Mouse (Mus musculus): ENCODE data around the gene Cc2d2b. TPM values are rescaled to one million over a fixed set of nuclear protein-coding genes. Genes with fewer than 3 reads are reported as not detected.

Cc2d2b gene
- polyA plus RNA-seq, 1 experiment = not detected

GRCm38 (mm10) chr19:40760071-40760470, 11.5 kb downstream of the Cc2d2b start:
- Histone ChIP-seq H3K79me3 (ENCODE audit: low read depth) (no peaks in the 10 kb centered on the region), H3ac (ENCODE audit: control insufficient read depth, insufficient read length, low read depth) (no peak overlapping the region), H3K36me3 (ENCODE audit: control insufficient read depth, insufficient read depth) (no peaks in the 10 kb centered on the region), H3K79me2 (ENCODE audit: control insufficient read depth, insufficient read depth) (no peaks in the 10 kb centered on the region), H3K4me3 (ENCODE audit: insufficient read depth, poor library complexity, severe bottlenecking) (no peak overlapping the region), H3K27me3 (ENCODE audit: control insufficient read depth, insufficient read depth, insufficient read length) (peaks cover 19% of the 10 kb centered on the region)
- no peak for TF ChIP-seq USF1 (IDR thresholded peaks at IDR 0.05; ENCODE audit: low read depth)
- no peak for TF ChIP-seq MYOD1 (IDR thresholded peaks at IDR 0.05; ENCODE audit: control insufficient read depth, insufficient read length, low read depth)
- TF ChIP-seq CTCF (IDR thresholded peaks at IDR 0.05; ENCODE audit: control insufficient read depth, insufficient read depth, insufficient read length) = no peak
- no peak for TF ChIP-seq CEBPB (IDR thresholded peaks at IDR 0.05; ENCODE audit: low read depth)
- TF ChIP-seq MYOG (IDR thresholded peaks at IDR 0.05; ENCODE audit: control insufficient read depth, extremely low read depth, insufficient read length) = no peak
- TF ChIP-seq FOSL1 (IDR thresholded peaks at IDR 0.05; ENCODE audit: insufficient read depth, low read length, poor library complexity, severe bottlenecking) = no peak
- TF ChIP-seq MAX (IDR thresholded peaks at IDR 0.05) = no peak

- TF ChIP-seq MYOG (IDR thresholded peaks at IDR 0.05; ENCODE audit: control insufficient read depth, extremely low read depth, insufficient read length) = no peak
- TF ChIP-seq MAX (IDR thresholded peaks at IDR 0.05) = no peak
- TF ChIP-seq MYOD1 (IDR thresholded peaks at IDR 0.05; ENCODE audit: control insufficient read depth, insufficient read length, low read depth) = no peak
- no peak for TF ChIP-seq FOSL1 (IDR thresholded peaks at IDR 0.05; ENCODE audit: insufficient read depth, low read length, poor library complexity, severe bottlenecking)
- no peak for TF ChIP-seq CEBPB (IDR thresholded peaks at IDR 0.05; ENCODE audit: low read depth)
- TF ChIP-seq USF1 (IDR thresholded peaks at IDR 0.05; ENCODE audit: low read depth) = no peak
- TF ChIP-seq CTCF (IDR thresholded peaks at IDR 0.05; ENCODE audit: control insufficient read depth, insufficient read depth, insufficient read length) = no peak
- no peaks in the 10 kb centered on the region for H3K79me3 ChIP-seq (ENCODE audit: low read depth)
- H3K36me3 ChIP-seq (ENCODE audit: control insufficient read depth, insufficient read depth) = no peaks in the 10 kb centered on the region
- H3K79me2 ChIP-seq (ENCODE audit: control insufficient read depth, insufficient read depth) = no peaks in the 10 kb centered on the region
- peaks cover 13% of the 10 kb centered on the region for H3K27me3 ChIP-seq (ENCODE audit: control insufficient read depth, insufficient read depth, insufficient read length)
- no peak overlapping the region for H3K4me3 ChIP-seq (ENCODE audit: insufficient read depth, poor library complexity, severe bottlenecking)
- no peak overlapping the region for H3ac ChIP-seq (ENCODE audit: control insufficient read depth, insufficient read length, low read depth)
These were observed 13.6 kb downstream of the Cc2d2b start for GRCm38 (mm10) chr19:40762023-40762759.

- H3K79me3 ChIP-seq (ENCODE audit: low read depth) = no peaks in the 10 kb centered on the region
- H3K36me3 ChIP-seq (ENCODE audit: control insufficient read depth, insufficient read depth) = no peaks in the 10 kb centered on the region
- H3ac ChIP-seq (ENCODE audit: control insufficient read depth, insufficient read length, low read depth) = no peak overlapping the region
- peaks cover 14% of the 10 kb centered on the region for H3K27me3 ChIP-seq (ENCODE audit: control insufficient read depth, insufficient read depth, insufficient read length)
- TF ChIP-seq MYOD1 (IDR thresholded peaks at IDR 0.05; ENCODE audit: control insufficient read depth, insufficient read length, low read depth) (no peak), MYOG (IDR thresholded peaks at IDR 0.05; ENCODE audit: control insufficient read depth, extremely low read depth, insufficient read length) (no peak), MAX (IDR thresholded peaks at IDR 0.05) (no peak), FOSL1 (IDR thresholded peaks at IDR 0.05; ENCODE audit: insufficient read depth, low read length, poor library complexity, severe bottlenecking) (no peak), CEBPB (IDR thresholded peaks at IDR 0.05; ENCODE audit: low read depth) (no peak), CTCF (IDR thresholded peaks at IDR 0.05; ENCODE audit: control insufficient read depth, insufficient read depth, insufficient read length) (no peak), USF1 (IDR thresholded peaks at IDR 0.05; ENCODE audit: low read depth) (no peak)
- H3K4me3 ChIP-seq (ENCODE audit: insufficient read depth, poor library complexity, severe bottlenecking) = no peak overlapping the region
- H3K79me2 ChIP-seq (ENCODE audit: control insufficient read depth, insufficient read depth) = no peaks in the 10 kb centered on the region
These were observed 18.6 kb downstream of the Cc2d2b start for GRCm38 (mm10) chr19:40767189-40767588.

- no peaks in the 10 kb centered on the region for H3K36me3 ChIP-seq (ENCODE audit: control insufficient read depth, insufficient read depth)
- H3ac ChIP-seq (ENCODE audit: control insufficient read depth, insufficient read length, low read depth) = no peak overlapping the region
- H3K79me2 ChIP-seq (ENCODE audit: control insufficient read depth, insufficient read depth) = no peaks in the 10 kb centered on the region
- peaks cover 23% of the 10 kb centered on the region for H3K27me3 ChIP-seq (ENCODE audit: control insufficient read depth, insufficient read depth, insufficient read length)
- no peak overlapping the region for H3K4me3 ChIP-seq (ENCODE audit: insufficient read depth, poor library complexity, severe bottlenecking)
- TF ChIP-seq CTCF (IDR thresholded peaks at IDR 0.05; ENCODE audit: control insufficient read depth, insufficient read depth, insufficient read length) (no peak), MYOG (IDR thresholded peaks at IDR 0.05; ENCODE audit: control insufficient read depth, extremely low read depth, insufficient read length) (no peak), MYOD1 (IDR thresholded peaks at IDR 0.05; ENCODE audit: control insufficient read depth, insufficient read length, low read depth) (no peak), CEBPB (IDR thresholded peaks at IDR 0.05; ENCODE audit: low read depth) (no peak), FOSL1 (IDR thresholded peaks at IDR 0.05; ENCODE audit: insufficient read depth, low read length, poor library complexity, severe bottlenecking) (no peak), USF1 (IDR thresholded peaks at IDR 0.05; ENCODE audit: low read depth) (no peak), MAX (IDR thresholded peaks at IDR 0.05) (no peak)
- no peaks in the 10 kb centered on the region for H3K79me3 ChIP-seq (ENCODE audit: low read depth)
These were observed 20.8 kb downstream of the Cc2d2b start for GRCm38 (mm10) chr19:40769341-40769770.

- Histone ChIP-seq H3K79me3 (ENCODE audit: low read depth) (no peaks in the 10 kb centered on the region), H3K36me3 (ENCODE audit: control insufficient read depth, insufficient read depth) (no peaks in the 10 kb centered on the region), H3K27me3 (ENCODE audit: control insufficient read depth, insufficient read depth, insufficient read length) (peaks cover 25% of the 10 kb centered on the region), H3K79me2 (ENCODE audit: control insufficient read depth, insufficient read depth) (no peaks in the 10 kb centered on the region), H3ac (ENCODE audit: control insufficient read depth, insufficient read length, low read depth) (no peak overlapping the region), H3K4me3 (ENCODE audit: insufficient read depth, poor library complexity, severe bottlenecking) (no peak overlapping the region)
- TF ChIP-seq MYOG (IDR thresholded peaks at IDR 0.05; ENCODE audit: control insufficient read depth, extremely low read depth, insufficient read length) (no peak), CEBPB (IDR thresholded peaks at IDR 0.05; ENCODE audit: low read depth) (no peak), CTCF (IDR thresholded peaks at IDR 0.05; ENCODE audit: control insufficient read depth, insufficient read depth, insufficient read length) (no peak), MAX (IDR thresholded peaks at IDR 0.05) (no peak), MYOD1 (IDR thresholded peaks at IDR 0.05; ENCODE audit: control insufficient read depth, insufficient read length, low read depth) (no peak), USF1 (IDR thresholded peaks at IDR 0.05; ENCODE audit: low read depth) (no peak), FOSL1 (IDR thresholded peaks at IDR 0.05; ENCODE audit: insufficient read depth, low read length, poor library complexity, severe bottlenecking) (no peak)
These were observed 39.6 kb downstream of the Cc2d2b start for GRCm38 (mm10) chr19:40788004-40788714.
